Mouse (Mus musculus) regulatory T cell (primary cell): ENCODE results near the gene Fbxl18.

Experiments used
- in situ Hi-C: fragments of 300-600 bp; cut with MboI, MseI; formaldehyde crosslinking; loops from one replicate; pipeline ENCODE4 v1.15.1; 2025; ENCODE audit warnings: high pct_unique_total_duplicates

Fbxl18 gene

GRCm38 (mm10) chr5:142917402-142917801 lies 22.2 kb upstream of the Fbxl18 start:
- in situ Hi-C loops, result no loop called here

- in situ Hi-C loops, result no loop called here
These were observed 21.4 kb upstream of the Fbxl18 start for GRCm38 (mm10) chr5:142916593-142916992.

- in situ Hi-C loops, result no loop called here
These were observed 20.0 kb upstream of the Fbxl18 start for GRCm38 (mm10) chr5:142915231-142915630.

GRCm38 (mm10) chr5:142912739-142913138 lies 17.5 kb upstream of the Fbxl18 start:
- in situ Hi-C loops, result no loop called here

- in situ Hi-C loops, result no loop called here
These were observed 17.1 kb upstream of the Fbxl18 start for GRCm38 (mm10) chr5:142912320-142912719.

- in situ Hi-C loops, result no loop called here
These were observed 16.4 kb upstream of the Fbxl18 start for GRCm38 (mm10) chr5:142911629-142912028.

GRCm38 (mm10) chr5:142909576-142910278 lies 14.5 kb upstream of the Fbxl18 start:
- in situ Hi-C loops, result loop anchor here (5.0 to 10.0 kb wide), 2 partner anchors 535 to 618 kb away; partner anchors contain the start of gene Rac1

GRCm38 (mm10) chr5:142908941-142909575 lies 13.8 kb upstream of the Fbxl18 start:
- in situ Hi-C loops, result loop anchor here (5.0 to 10.0 kb wide), 2 partner anchors 534 to 618 kb away; partner anchors contain the start of gene Rac1

GRCm38 (mm10) chr5:142907803-142908559 lies 12.8 kb upstream of the Fbxl18 start:
- in situ Hi-C loops, result loop anchor here (5.0 to 10.0 kb wide), 2 partner anchors 533 to 619 kb away; partner anchors contain the start of gene Rac1

- in situ Hi-C loops, result loop anchor here (5.0 to 10.0 kb wide), 2 partner anchors 532 to 620 kb away; partner anchors contain the start of gene Rac1
These were observed 12.0 kb upstream of the Fbxl18 start for GRCm38 (mm10) chr5:142907048-142907802.

GRCm38 (mm10) chr5:142906532-142907047 lies 11.4 kb upstream of the Fbxl18 start, which contains the start of gene Actb:
TSS of gene Actb (minus strand) at chr5:142906754.
- in situ Hi-C loops, result loop anchor here (5.0 to 10.0 kb wide), 2 partner anchors 532 to 621 kb away; partner anchors contain the start of gene Rac1

- in situ Hi-C loops, result loop anchor here (5.0 to 10.0 kb wide), 2 partner anchors 531 to 621 kb away; partner anchors contain the start of gene Rac1
These were observed 10.7 kb upstream of the Fbxl18 start for GRCm38 (mm10) chr5:142905725-142906531.

GRCm38 (mm10) chr5:142905038-142905695 lies 9.9 kb upstream of the Fbxl18 start:
- in situ Hi-C loops, result loop anchor here (5.0 to 10.0 kb wide), 2 partner anchors 530 to 622 kb away; partner anchors contain the start of gene Rac1

- in situ Hi-C loops, result loop anchor here (5.0 to 10.0 kb wide), 3 partner anchors 33 to 623 kb away; partner anchors contain the start of gene Rac1
These were observed 9.2 kb upstream of the Fbxl18 start for GRCm38 (mm10) chr5:142904208-142905037.

- in situ Hi-C loops, result loop anchor here (5.0 to 10.0 kb wide), 2 partner anchors 34 to 529 kb away; no protein-coding TSS in a partner anchor
These were observed 8.4 kb upstream of the Fbxl18 start for GRCm38 (mm10) chr5:142903470-142904207.

GRCm38 (mm10) chr5:142902506-142903314 lies 7.5 kb upstream of the Fbxl18 start:
- in situ Hi-C loops, result loop anchor here (5.0 to 10.0 kb wide), 2 partner anchors 35 to 528 kb away; no protein-coding TSS in a partner anchor
